Mouse (Mus musculus) midbrain, postnatal 0 days (tissue): ENCODE measurements around the gene Tha1. TPM values are rescaled to one million over a fixed set of nuclear protein-coding genes. Genes with fewer than 3 reads are reported as not detected.
A peak's percentile ranks its signal among the peaks of the same experiment; 100 is the strongest.

Experiments
- ATAC-seq: fragments of 200-750 bp; cut with Nextera tagmentation; 2 replicates; pipeline ENCODE4 v1.8.0; 2017; ENCODE audit warnings: moderate number of reproducible peaks, mild to moderate bottlenecking, moderate TSS enrichment, moderate library complexity; ENCODE audit not compliant: low FRiP score
- DNase-seq: peaks from one replicate; pipeline ENCODE4 v3.0.0-alpha.2; 2015; ENCODE audit warnings: low spot score
- H3K27ac ChIP-seq: fragments of 300-500 bp; sonication (generic); 2 replicates; pipeline ENCODE4 v1.5.1; 2014; ENCODE audit warnings: low read depth, mild to moderate bottlenecking, low read length, mixed read lengths
- H3K27me3 ChIP-seq: fragments of 300-500 bp; sonication (generic); 2 replicates; pipeline ENCODE4 v1.6.1; 2014; ENCODE audit warnings: low read length, control low read depth, mixed read lengths; ENCODE audit not compliant: insufficient read depth
- H3K36me3 ChIP-seq: fragments of 300-500 bp; sonication (generic); 2 replicates; pipeline ENCODE4 v1.6.1; 2014; ENCODE audit warnings: low read length, control low read depth, mixed read lengths; ENCODE audit not compliant: insufficient read depth
- H3K4me1 ChIP-seq: fragments of 300-500 bp; sonication (generic); 2 replicates; pipeline ENCODE4 v1.6.1; 2014; ENCODE audit warnings: mild to moderate bottlenecking, control low read depth, antibody characterized with exemption, low read length, mixed read lengths; ENCODE audit not compliant: insufficient read depth
- H3K4me2 ChIP-seq: fragments of 300-500 bp; sonication (generic); 2 replicates; pipeline ENCODE4 v1.6.1; 2014; ENCODE audit warnings: low read depth, mild to moderate bottlenecking, low read length, mixed read lengths; ENCODE audit not compliant: poor library complexity, severe bottlenecking
- H3K4me3 ChIP-seq: fragments of 300-500 bp; sonication (generic); 2 replicates; pipeline ENCODE4 v1.5.1; 2014; ENCODE audit warnings: low read depth, mild to moderate bottlenecking, low read length, moderate library complexity
- H3K9ac ChIP-seq: fragments of 300-500 bp; sonication (generic); replicated peaks from 2 replicates; pipeline ENCODE4 v1.6.1; 2014; ENCODE audit warnings: mild to moderate bottlenecking, low read length, moderate library complexity, mixed read lengths; ENCODE audit not compliant: poor library complexity, severe bottlenecking
- H3K9me3 ChIP-seq: fragments of 300-500 bp; sonication (generic); 2 replicates; pipeline ENCODE4 v1.6.1; 2016; ENCODE audit warnings: low read length, control low read depth
- CTCF ChIP-seq: IDR thresholded peaks from 2 replicates; pipeline ENCODE4 v1.5.1; 2016; ENCODE audit warnings: antibody characterized with exemption, mild to moderate bottlenecking
- WGBS: fragments of 180-500 bp; shearing (Covaris S2); extraction: QIAGEN DNeasy Blood & Tissue Kit; methylation state at CpG from one replicate; pipeline ENCODE4 v1.1.7; 2014; 5-methylcytosine and 5-hydroxymethylcytosine counted together
- polyA plus RNA-seq: library from polyadenylated mRNA; unstranded; fragments of >200 nt; fragmentation: Nextera tagmentation; extraction: Ambion mirVana; gene quantifications from 2 replicates; pipeline ENCODE4 v1.2.1, GENCODE M21; 2015
- total RNA-seq: library from RNA; depleted of rRNA; stranded (reverse); fragments of >200 nt; gene quantifications from 2 replicates; pipeline ENCODE4 v1.2.3, GENCODE M21; 2014

Gene Tha1
- total and polyA plus RNA-seq, 2 experiments from 2014 or later = 3.0 to 3.8 TPM

GRCm38 (mm10) chr11:117912684-117913352, 39.5 kb upstream of the Tha1 start:
- Histone ChIP-seq H3K27me3 (no peaks in the 10 kb centered on the region), H3K4me2 (no peak overlapping the region), H3K4me3 (no peak overlapping the region), H3K27ac (no peak overlapping the region), H3K4me1 (no peaks in the 10 kb centered on the region), H3K9me3 (no peaks in the 10 kb centered on the region), H3K9ac (no peak overlapping the region), H3K36me3 (no peaks in the 10 kb centered on the region)
- WGBS = 30% methylated on average over 13 of the region's 13 CpGs
- ATAC-seq = no peak
- peak; percentile 52 for DNase-seq
- peak; percentile 82 for TF ChIP-seq CTCF

GRCm38 (mm10) chr11:117909337-117909736, 36.1 kb upstream of the Tha1 start:
- H3K9me3 ChIP-seq = no peaks in the 10 kb centered on the region
- no peak overlapping the region for H3K9ac ChIP-seq
- no peaks in the 10 kb centered on the region for H3K36me3 ChIP-seq
- no peaks in the 10 kb centered on the region for H3K27me3 ChIP-seq
- DNase-seq (no peak), ATAC-seq (no peak)
- no peak overlapping the region for H3K27ac ChIP-seq
- no peak for TF ChIP-seq CTCF
- H3K4me1 ChIP-seq = no peaks in the 10 kb centered on the region
- WGBS = 91% methylated on average over 8 of the region's 8 CpGs
- H3K4me2 ChIP-seq = no peak overlapping the region
- H3K4me3 ChIP-seq = no peak overlapping the region

DNA sequence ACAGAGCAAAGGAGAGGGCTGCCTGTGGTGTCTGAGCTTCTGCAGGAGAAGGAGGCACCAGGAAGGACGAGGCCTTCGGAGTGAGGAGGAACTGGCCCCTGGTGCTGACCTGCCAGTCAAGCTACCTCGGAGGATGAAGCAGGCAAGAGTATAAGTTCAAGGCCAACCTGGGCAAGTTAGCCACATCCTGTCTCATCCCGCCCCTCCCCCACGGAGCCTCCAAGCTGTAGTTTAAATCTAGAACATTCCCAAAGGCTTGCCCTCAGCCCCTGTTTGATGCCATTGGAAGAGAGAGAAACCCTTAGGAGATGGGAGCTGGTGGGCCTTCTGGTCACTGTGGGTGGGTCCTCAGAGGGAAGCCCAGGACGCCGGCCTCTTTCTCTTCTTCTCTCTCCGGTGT, 31.2 kb upstream of the Tha1 start:
- 87% methylated on average over 8 of the region's 8 CpGs for WGBS
- DNase-seq (no peak), ATAC-seq (no peak)
- Histone ChIP-seq H3K9ac (no peak overlapping the region), H3K4me1 (no peaks in the 10 kb centered on the region), H3K9me3 (no peaks in the 10 kb centered on the region), H3K36me3 (no peaks in the 10 kb centered on the region), H3K27ac (no peak overlapping the region), H3K27me3 (no peaks in the 10 kb centered on the region), H3K4me2 (no peak overlapping the region), H3K4me3 (no peak overlapping the region)
- no peak for TF ChIP-seq CTCF

- H3K4me1 ChIP-seq = no peaks in the 10 kb centered on the region
- H3K9me3 ChIP-seq = no peaks in the 10 kb centered on the region
- H3K27me3 ChIP-seq = no peaks in the 10 kb centered on the region
- DNase-seq (no peak), ATAC-seq (no peak)
- WGBS = 70% methylated on average over 2 of the region's 2 CpGs
- no peaks in the 10 kb centered on the region for H3K36me3 ChIP-seq
- H3K27ac ChIP-seq = no peak overlapping the region
- H3K9ac ChIP-seq = no peak overlapping the region
- no peak for TF ChIP-seq CTCF
- H3K4me3 ChIP-seq = no peak overlapping the region
- H3K4me2 ChIP-seq = no peak overlapping the region
Observed at GRCm38 (mm10) chr11:117902282-117902681, 29.0 kb upstream of the Tha1 start.

GRCm38 (mm10) chr11:117896533-117896932, 23.3 kb upstream of the Tha1 start:
- WGBS = 43% methylated on average over 2 of the region's 2 CpGs
- H3K9ac ChIP-seq = no peak overlapping the region
- ATAC-seq = no peak
- H3K4me2 ChIP-seq = no peak overlapping the region
- no peaks in the 10 kb centered on the region for H3K9me3 ChIP-seq
- H3K27me3 ChIP-seq = no peaks in the 10 kb centered on the region
- no peak overlapping the region for H3K4me3 ChIP-seq
- H3K27ac ChIP-seq = no peak overlapping the region
- H3K4me1 ChIP-seq = no peaks in the 10 kb centered on the region
- no peak for TF ChIP-seq CTCF
- H3K36me3 ChIP-seq = no peaks in the 10 kb centered on the region
- no peak for DNase-seq

GRCm38 (mm10) chr11:117894676-117895075, 21.4 kb upstream of the Tha1 start:
- ATAC-seq (no peak), DNase-seq (no peak)
- Histone ChIP-seq H3K4me3 (no peak overlapping the region), H3K4me2 (no peak overlapping the region), H3K9me3 (no peaks in the 10 kb centered on the region), H3K9ac (no peak overlapping the region), H3K4me1 (peaks cover 8% of the 10 kb centered on the region), H3K36me3 (no peaks in the 10 kb centered on the region), H3K27ac (no peak overlapping the region), H3K27me3 (no peaks in the 10 kb centered on the region)
- TF ChIP-seq CTCF = no peak
- 64% methylated on average over 10 of the region's 10 CpGs for WGBS
